Mouse (Mus musculus) liver, embryonic 14.5 days (tissue): ENCODE measurements around the gene Ldb3.

ENCODE experiments used
- CTCF ChIP-seq: IDR thresholded peaks from 2 replicates; pipeline ENCODE4 v1.5.1; 2016; ENCODE audit warnings: antibody characterized with exemption, low read depth, control low read depth
- EP300 ChIP-seq: IDR thresholded peaks from 2 replicates; pipeline ENCODE4 v1.6.1; 2016; ENCODE audit warnings: antibody characterized with exemption, low read depth

- TF ChIP-seq CTCF, result no peak
- TF ChIP-seq EP300, result no peak
Observed at GRCm38 (mm10) chr14:34566530-34566929, 22.0 kb downstream of the Ldb3 start.
